ENCODE assay signal across 9 mouse cellular contexts in the genomic region with DNA sequence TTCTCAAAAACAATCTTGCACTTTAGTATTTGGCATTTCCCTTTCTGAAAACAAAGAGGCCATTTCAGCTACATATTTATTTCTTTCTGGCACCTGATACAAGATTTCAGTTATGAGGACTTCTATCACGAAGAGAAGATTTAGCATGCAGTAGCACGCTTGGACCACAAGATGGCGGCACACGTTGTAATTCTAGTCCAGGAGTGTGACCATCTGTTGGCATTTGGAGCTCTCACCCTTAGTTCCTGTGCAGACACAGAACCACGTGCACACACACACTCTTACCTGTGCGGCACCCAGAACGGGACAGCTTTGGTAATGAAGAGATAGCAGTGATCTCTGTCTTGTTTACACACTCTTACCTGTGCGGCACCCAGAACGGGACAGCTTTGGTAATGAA. TPM values are rescaled to one million over a fixed set of nuclear protein-coding genes. Genes with fewer than 3 reads are reported as not detected.
DNase-seq lines count a peak whose midpoint lies in the region; ATAC-seq and TF ChIP-seq lines count a peak whose summit lies in the region.
"Had no signal": no experiment of that assay in that cellular context is flagged by ENCODE, and none has a peak within 500 bp of the region (broad histone marks: within the 10 kb centered on the region; RNA-seq: fewer than 3 reads in every experiment).

No protein-coding gene starts in this region.

- H3K9me3 ChIP-seq in hindbrain, embryonic 14.5 days (ENCODE audit: control insufficient read depth, low read length) = no peaks in the 10 kb centered on the region
- H3K9me3 ChIP-seq in hindbrain, embryonic 13.5 days = 0 out of 2 replicates have a peak, but pooled peaks cover 4% of the 10 kb centered on the region
- H3K9me3 ChIP-seq in ES-Bruce4 (replicated peaks; ENCODE audit: control insufficient read depth, insufficient read depth, low read length, poor library complexity, severe bottlenecking) = no peaks in the 10 kb centered on the region
- H3K9me3 ChIP-seq: embryonic facial prominence, embryonic 15.5 days had no signal

- no peaks in the 10 kb centered on the region for H3K27me3 ChIP-seq in hindbrain, embryonic 14.5 days (ENCODE audit: control insufficient read depth, insufficient read depth, low read length)
- H3K27me3 ChIP-seq in hindbrain, embryonic 13.5 days = no peaks in the 10 kb centered on the region
- no peaks in the 10 kb centered on the region for H3K27me3 ChIP-seq in ES-Bruce4 (ENCODE audit: control insufficient read depth, insufficient read depth, low read length, poor library complexity, severe bottlenecking)
- H3K27me3 ChIP-seq: embryonic facial prominence, embryonic 15.5 days had no signal

- H3K4me2 ChIP-seq in hindbrain, embryonic 14.5 days (replicated peaks) = no peak overlapping the region
- no peak overlapping the region for H3K4me2 ChIP-seq in hindbrain, embryonic 13.5 days
- H3K4me2 ChIP-seq: embryonic facial prominence, embryonic 15.5 days had no signal

- H3K4me1 ChIP-seq in hindbrain, embryonic 14.5 days (replicated peaks; ENCODE audit: control insufficient read depth, insufficient read depth, low read length) = no peaks in the 10 kb centered on the region
- H3K4me1 ChIP-seq in hindbrain, embryonic 13.5 days (replicated peaks) = no peaks in the 10 kb centered on the region
- H3K4me1 ChIP-seq in ES-Bruce4 (ENCODE audit: control insufficient read depth, insufficient read depth, low read length) = no peaks in the 10 kb centered on the region
- H3K4me1 ChIP-seq in embryonic fibroblast, embryonic 13.5 days (ENCODE audit: control insufficient read depth, insufficient read depth, low read length) = no peaks in the 10 kb centered on the region
- H3K4me1 ChIP-seq: embryonic facial prominence, embryonic 15.5 days had no signal

- TF ChIP-seq CTCF in ES-Bruce4 (IDR thresholded peaks at IDR 0.05; ENCODE audit: low read depth, low read length) = peak; percentile 58
- TF ChIP-seq CTCF in brain, embryonic 14.5 days (IDR thresholded peaks at IDR 0.05; ENCODE audit: borderline replicate concordance, extremely low read depth, insufficient read depth, insufficient read length) = peak; percentile 73
- peak; percentile 49; the same call in 1 of the 2 replicates for TF ChIP-seq CTCF in embryonic fibroblast, embryonic 13.5 days (IDR thresholded peaks at IDR 0.05; ENCODE audit: borderline replicate concordance, insufficient read depth, low read length)

- ATAC-seq in hindbrain, embryonic 14.5 days (ENCODE audit: low FRiP score) = no peak
- ATAC-seq in hindbrain, embryonic 13.5 days (ENCODE audit: low FRiP score) = no peak
- ATAC-seq in megakaryocyte-erythroid progenitor cell, adult 5-6 weeks (replicated peaks; ENCODE audit: low FRiP score, low TSS enrichment, poor library complexity, severe bottlenecking) = peak; percentile 85

- no peaks in the 10 kb centered on the region for H3K36me3 ChIP-seq in hindbrain, embryonic 14.5 days (replicated peaks; ENCODE audit: control insufficient read depth, insufficient read depth)
- no peaks in the 10 kb centered on the region for H3K36me3 ChIP-seq in hindbrain, embryonic 13.5 days
- no peaks in the 10 kb centered on the region for H3K36me3 ChIP-seq in ES-Bruce4 (ENCODE audit: control insufficient read depth, insufficient read depth, low read length, poor library complexity, severe bottlenecking)
- H3K36me3 ChIP-seq: embryonic facial prominence, embryonic 15.5 days had no signal

- peak; percentile 74 for DNase-seq in hindbrain, embryonic 14.5 days (ENCODE audit: low spot score)
- peak; percentile 61 for DNase-seq in brain, embryonic 14.5 days (ENCODE audit: low read depth)
- DNase-seq in layer of hippocampus, postnatal 14 days (ENCODE audit: low spot score in 2 of 2) = peak; percentile 44 to 50
- peak; percentile 13 to 35 for DNase-seq in thymus, postnatal 36 days

- H3K27ac ChIP-seq in hindbrain, embryonic 14.5 days = no peak overlapping the region
- no peak overlapping the region for H3K27ac ChIP-seq in hindbrain, embryonic 13.5 days
- no peak overlapping the region for H3K27ac ChIP-seq in ES-Bruce4 (ENCODE audit: insufficient read depth, low read length)
- no peak overlapping the region for H3K27ac ChIP-seq in embryonic fibroblast, embryonic 13.5 days (ENCODE audit: insufficient read depth, low read length)
- H3K27ac ChIP-seq: embryonic facial prominence, embryonic 15.5 days had no signal

- H3K4me3 ChIP-seq in hindbrain, embryonic 14.5 days (replicated peaks; ENCODE audit: low read length) = no peak overlapping the region
- H3K4me3 ChIP-seq in hindbrain, embryonic 13.5 days = no peak overlapping the region
- no peak overlapping the region for H3K4me3 ChIP-seq in ES-Bruce4 (ENCODE audit: low read depth, low read length)
- H3K4me3 ChIP-seq in embryonic fibroblast, embryonic 13.5 days (ENCODE audit: insufficient read depth, low read length) = no peak overlapping the region
- H3K4me3 ChIP-seq: embryonic facial prominence, embryonic 15.5 days had no signal

- 52% methylated on average over 9 of the region's 9 CpGs for WGBS in hindbrain, embryonic 14.5 days
- WGBS in hindbrain, embryonic 13.5 days = 53% methylated on average over 9 of the region's 9 CpGs

- no peak overlapping the region for H3K9ac ChIP-seq in hindbrain, embryonic 14.5 days
- H3K9ac ChIP-seq in hindbrain, embryonic 13.5 days = no peak overlapping the region
- H3K9ac ChIP-seq in ES-Bruce4 (ENCODE audit: low read depth, poor library complexity, severe bottlenecking) = no peak overlapping the region
- H3K9ac ChIP-seq: embryonic facial prominence, embryonic 15.5 days had no signal

- TF ChIP-seq EP300 in ES-Bruce4 (IDR thresholded peaks at IDR 0.05; ENCODE audit: insufficient read depth, low read depth, low read length) = no peak

- TF ChIP-seq POLR2A in ES-Bruce4 (IDR thresholded peaks at IDR 0.05; ENCODE audit: insufficient read depth, low read length) = no peak
- no peak for TF ChIP-seq POLR2A in brain, embryonic 14.5 days (IDR thresholded peaks at IDR 0.05; ENCODE audit: borderline replicate concordance, extremely low read depth, insufficient read depth, insufficient read length, poor library complexity, severe bottlenecking)
- TF ChIP-seq POLR2A in embryonic fibroblast, embryonic 13.5 days (IDR thresholded peaks at IDR 0.05; ENCODE audit: low read depth, low read length) = no peak

RNA-seq across cellular contexts. Expression of gene Map3k21, which starts 25.4 kb away (rescaled TPM):
- 0.99 and 1.0 TPM in 2 replicates for polyA plus RNA-seq in hindbrain, embryonic 14.5 days (2014; fragmentation: Nextera tagmentation; extraction: Ambion mirVana)
- polyA plus RNA-seq in hindbrain, embryonic 13.5 days (2015; fragmentation: Nextera tagmentation; extraction: Ambion mirVana) = 0.29 and 0.48 TPM in 2 replicates
- 0.24 and 0.30 TPM in 2 replicates for polyA plus RNA-seq in ES-Bruce4 (2011; ENCODE audit: insufficient read depth, insufficient read length, low read depth, missing spikeins)
- polyA plus RNA-seq in brain, embryonic 14.5 days (2012; rRNA removed) = 0.49 and 0.82 TPM in 2 replicates
- 0.08 TPM in 1 of 2 replicates, not detected in the other for polyA plus RNA-seq in embryonic fibroblast, embryonic 13.5 days (2011; ENCODE audit: insufficient read length, low read depth, missing spikeins)
- 1 to 10 TPM; 1.7 TPM for total RNA-seq in layer of hippocampus, postnatal 14 days (2021)
- not detected in 2 replicates for total RNA-seq in megakaryocyte-erythroid progenitor cell, adult 5-6 weeks (2014; fragmentation: Nextera tagmentation)
- not detected in 2 replicates for total RNA-seq in megakaryocyte-erythroid progenitor cell, adult 5-6 weeks (2017)

RNA-seq across cellular contexts. Expression of gene Pcnx2, which starts 37.5 kb away (rescaled TPM):
- 4.2 and 5.1 TPM in 2 replicates for polyA plus RNA-seq in hindbrain, embryonic 14.5 days (2014; fragmentation: Nextera tagmentation; extraction: Ambion mirVana)
- polyA plus RNA-seq in hindbrain, embryonic 13.5 days (2015; fragmentation: Nextera tagmentation; extraction: Ambion mirVana) = 3.3 and 4.6 TPM in 2 replicates
- 0.45 and 0.68 TPM in 2 replicates for polyA plus RNA-seq in ES-Bruce4 (2011; ENCODE audit: insufficient read depth, insufficient read length, low read depth, missing spikeins)
- 11.8 and 13.7 TPM in 2 replicates for polyA plus RNA-seq in brain, embryonic 14.5 days (2012; rRNA removed)
- not detected in 2 replicates for polyA plus RNA-seq in embryonic fibroblast, embryonic 13.5 days (2011; ENCODE audit: insufficient read length, low read depth, missing spikeins)
- total RNA-seq in layer of hippocampus, postnatal 14 days (2021) = 10 to 100 TPM; 56.1 to 65.9 TPM
- total RNA-seq in megakaryocyte-erythroid progenitor cell, adult 5-6 weeks (2014; fragmentation: Nextera tagmentation) = not detected in 2 replicates
- total RNA-seq in megakaryocyte-erythroid progenitor cell, adult 5-6 weeks (2017) = not detected in 2 replicates

RNA-seq across cellular contexts. Expression of gene Kcnk1, which starts 59.3 kb away (rescaled TPM):
- 20.8 and 29.7 TPM in 2 replicates for polyA plus RNA-seq in hindbrain, embryonic 14.5 days (2014; fragmentation: Nextera tagmentation; extraction: Ambion mirVana)
- polyA plus RNA-seq in hindbrain, embryonic 13.5 days (2015; fragmentation: Nextera tagmentation; extraction: Ambion mirVana) = 10.1 and 13.0 TPM in 2 replicates
- polyA plus RNA-seq in ES-Bruce4 (2011; ENCODE audit: insufficient read depth, insufficient read length, low read depth, missing spikeins) = 38.8 and 40.0 TPM in 2 replicates
- polyA plus RNA-seq in brain, embryonic 14.5 days (2012; rRNA removed) = 9.3 and 11.3 TPM in 2 replicates
- polyA plus RNA-seq in embryonic fibroblast, embryonic 13.5 days (2011; ENCODE audit: insufficient read length, low read depth, missing spikeins) = 1.1 and 2.0 TPM in 2 replicates
- total RNA-seq in layer of hippocampus, postnatal 14 days (2021) = 10 to 100 TPM; 82.8 to 86.9 TPM
- total RNA-seq in megakaryocyte-erythroid progenitor cell, adult 5-6 weeks (2014; fragmentation: Nextera tagmentation) = not detected in 2 replicates
- 1.2 TPM in 1 of 2 replicates, not detected in the other for total RNA-seq in megakaryocyte-erythroid progenitor cell, adult 5-6 weeks (2017)

Comparison
In these comparisons a context has a peak if more than half of its experiments do, and no peak if none do; other contexts are left out.
1. DNase-seq: peak in every context shown above with its lines; median percentile 74 in hindbrain, embryonic 14.5 days; 61 in brain, embryonic 14.5 days; 47 in layer of hippocampus, postnatal 14 days; 24 in thymus, postnatal 36 days.